Mouse (Mus musculus) spleen, postnatal 4 days (tissue): ENCODE measurements around the gene Faim.

Experiments
- DNase-seq, 2 experiments: peaks; one replicate each; pipeline ENCODE4 v3.0.0; 2022; ENCODE audit warnings: low spot score in 2 of 2

The Faim gene

GRCm38 (mm10) chr9:98985800-98986475, at the start of gene Faim:
Faim (plus strand) TSS chr9:98986373.
- DNase-seq: peak; percentile 100

- no peak for DNase-seq
These were observed 46.9 kb upstream of the Faim start for GRCm38 (mm10) chr9:98939290-98939689.

- DNase-seq: no peak
These were observed 33.8 kb upstream of the Faim start for GRCm38 (mm10) chr9:98952171-98953050.

GRCm38 (mm10) chr9:98953291-98953690, 32.9 kb upstream of the Faim start:
- DNase-seq: no peak

- DNase-seq: no peak
These were observed 32.3 kb upstream of the Faim start for GRCm38 (mm10) chr9:98953830-98954229.

GRCm38 (mm10) chr9:98954391-98955102, 31.6 kb upstream of the Faim start:
- no peak for DNase-seq

- DNase-seq: no peak
These were observed 31.0 kb upstream of the Faim start, which contains the start of gene Foxl2 for GRCm38 (mm10) chr9:98955103-98955715. Foxl2 (plus strand) TSS chr9:98955288.

- DNase-seq: peak in 1 of 2 experiments; percentile 65
These were observed 30.4 kb upstream of the Faim start for GRCm38 (mm10) chr9:98955716-98956224.

- peak in 1 of 2 experiments; percentile 63 for DNase-seq
These were observed 29.4 kb upstream of the Faim start for GRCm38 (mm10) chr9:98956591-98957381.

- DNase-seq: no peak
These were observed 28.3 kb upstream of the Faim start for GRCm38 (mm10) chr9:98957751-98958351.

GRCm38 (mm10) chr9:98958628-98959027, 27.5 kb upstream of the Faim start:
- no peak for DNase-seq

- DNase-seq: no peak
These were observed 26.3 kb upstream of the Faim start for GRCm38 (mm10) chr9:98959851-98960250.

- no peak for DNase-seq
These were observed 25.8 kb upstream of the Faim start for GRCm38 (mm10) chr9:98960348-98960747.

- DNase-seq: no peak
These were observed 24.3 kb upstream of the Faim start for GRCm38 (mm10) chr9:98961591-98962477.

GRCm38 (mm10) chr9:98962478-98963142, 23.6 kb upstream of the Faim start:
- DNase-seq: no peak

- no peak for DNase-seq
These were observed 22.5 kb upstream of the Faim start for GRCm38 (mm10) chr9:98963661-98964060.

- DNase-seq: peak in 1 of 2 experiments; percentile 18
These were observed 21.1 kb upstream of the Faim start for GRCm38 (mm10) chr9:98965084-98965483.

- DNase-seq: no peak
These were observed 13.1 kb upstream of the Faim start for GRCm38 (mm10) chr9:98973101-98973521.

GRCm38 (mm10) chr9:98973561-98973960, 12.6 kb upstream of the Faim start:
- DNase-seq: no peak
